Mouse (Mus musculus) forebrain, postnatal 0 days (tissue): ENCODE results near the gene Rassf5. TPM values are rescaled to one million over a fixed set of nuclear protein-coding genes. Genes with fewer than 3 reads are reported as not detected.
A peak's percentile ranks its signal among the peaks of the same experiment; 100 is the strongest.

Experiments
- ATAC-seq: fragments of 200-750 bp; cut with Nextera tagmentation; 2 replicates; pipeline ENCODE4 v1.8.0; 2017; ENCODE audit warnings: mild to moderate bottlenecking, moderate library complexity
- DNase-seq: peaks from one replicate; pipeline ENCODE4 v3.0.0-alpha.2; 2015
- H3K27ac ChIP-seq: fragments of 300-500 bp; sonication (generic); 2 replicates; pipeline ENCODE4 v1.5.1; 2014; ENCODE audit warnings: low read depth, mild to moderate bottlenecking, antibody characterized with exemption, low read length, moderate library complexity, mixed read lengths
- H3K27me3 ChIP-seq: fragments of 300-500 bp; sonication (generic); 2 replicates; pipeline ENCODE4 v1.6.1; 2014; ENCODE audit warnings: mild to moderate bottlenecking, low read length, mixed read lengths; ENCODE audit not compliant: insufficient read depth
- H3K36me3 ChIP-seq: fragments of 300-500 bp; sonication (generic); 2 replicates; pipeline ENCODE4 v1.6.1; 2014; ENCODE audit warnings: mild to moderate bottlenecking, moderate library complexity; ENCODE audit not compliant: insufficient read depth
- H3K4me1 ChIP-seq: fragments of 300-500 bp; sonication (generic); 2 replicates; pipeline ENCODE4 v1.6.1; 2014; ENCODE audit warnings: antibody characterized with exemption; ENCODE audit not compliant: insufficient read depth
- H3K4me2 ChIP-seq: fragments of 300-500 bp; sonication (generic); 2 replicates; pipeline ENCODE4 v1.6.1; 2014; ENCODE audit warnings: low read depth, mild to moderate bottlenecking, moderate library complexity
- H3K4me3 ChIP-seq: fragments of 300-500 bp; sonication (generic); 2 replicates; pipeline ENCODE4 v1.5.1; 2014; ENCODE audit warnings: low read depth, low read length, mixed read lengths
- H3K9ac ChIP-seq: fragments of 300-500 bp; sonication (generic); 2 replicates; pipeline ENCODE4 v1.6.1; 2014; ENCODE audit warnings: mild to moderate bottlenecking
- H3K9me3 ChIP-seq: fragments of 300-500 bp; sonication (generic); 2 replicates; pipeline ENCODE4 v1.6.1; 2016; ENCODE audit warnings: low read length
- CTCF ChIP-seq: sonication (generic); IDR thresholded peaks from 2 replicates; pipeline ENCODE4 v1.5.1; 2016; ENCODE audit warnings: antibody characterized with exemption, control low read depth, low read depth
- WGBS: fragments of 180-500 bp; shearing (Covaris S2); extraction: QIAGEN DNeasy Blood & Tissue Kit; methylation state at CpG from one replicate; pipeline ENCODE4 v1.1.7; 2014; 5-methylcytosine and 5-hydroxymethylcytosine counted together
- polyA plus RNA-seq: library from polyadenylated mRNA; unstranded; fragments of >200 nt; fragmentation: Nextera tagmentation; extraction: Ambion mirVana; gene quantifications from 2 replicates; pipeline ENCODE4 v1.2.1, GENCODE M21; 2015
- total RNA-seq: library from RNA; depleted of rRNA; stranded (reverse); fragments of >200 nt; gene quantifications from 2 replicates; pipeline ENCODE4 v1.2.3, GENCODE M21; 2014

The Rassf5 gene
- total and polyA plus RNA-seq, 2 experiments from 2014 or later = 2.7 to 6.7 TPM

GRCm38 (mm10) chr1:131139102-131140095, 105.7 kb downstream of the Rassf5 start:
- no peak for TF ChIP-seq CTCF
- Histone ChIP-seq H3K4me1 (peaks cover 6% of the 10 kb centered on the region; the same call in 1 of the 2 replicates), H3K27me3 (no peaks in the 10 kb centered on the region), H3K27ac (no peak overlapping the region), H3K9me3 (no peaks in the 10 kb centered on the region), H3K9ac (peak overlapping the region; percentile 79; the same call in 1 of the 2 replicates), H3K4me2 (peak overlapping the region; percentile 73), H3K36me3 (no peaks in the 10 kb centered on the region; the same call in 1 of the 2 replicates), H3K4me3 (peak overlapping the region; percentile 87)
- WGBS = 70% methylated on average over 11 of the region's 11 CpGs
- no peak for DNase-seq
- no peak for ATAC-seq

GRCm38 (mm10) chr1:131138191-131139016, 106.7 kb downstream of the Rassf5 start, which contains the start of gene Dyrk3:
TSS of gene Dyrk3 (minus strand) at chr1:131138340.
- Histone ChIP-seq H3K9ac (peak within 1 kb of the TSS; percentile 79), H3K9me3 (no peaks in the 10 kb centered on the region), H3K27me3 (no peaks in the 10 kb centered on the region), H3K4me3 (peak within 1 kb of the TSS; percentile 87), H3K4me1 (peaks cover 6% of the 10 kb centered on the region; the same call in 1 of the 2 replicates), H3K36me3 (no peaks in the 10 kb centered on the region; the same call in 1 of the 2 replicates), H3K4me2 (peak within 1 kb of the TSS; percentile 73), H3K27ac (peak within 1 kb of the TSS; percentile 91)
- WGBS = 4% methylated on average over 49 of the region's 49 CpGs
- ATAC-seq = peak; percentile 98
- peak; percentile 70 for TF ChIP-seq CTCF
- peak; percentile 96 for DNase-seq

GRCm38 (mm10) chr1:131137717-131138118, 107.3 kb downstream of the Rassf5 start:
- H3K27ac ChIP-seq = peak overlapping the region; percentile 91
- peak overlapping the region; percentile 79 for H3K9ac ChIP-seq
- peak overlapping the region; percentile 73 for H3K4me2 ChIP-seq
- H3K27me3 ChIP-seq = no peaks in the 10 kb centered on the region
- no peaks in the 10 kb centered on the region; the same call in 1 of the 2 replicates for H3K36me3 ChIP-seq
- no peak for TF ChIP-seq CTCF
- DNase-seq = peak; percentile 38
- 3% methylated on average over 33 of the region's 36 CpGs for WGBS
- H3K4me3 ChIP-seq = peak overlapping the region; percentile 87
- H3K9me3 ChIP-seq = no peaks in the 10 kb centered on the region
- peaks cover 6% of the 10 kb centered on the region; the same call in 1 of the 2 replicates for H3K4me1 ChIP-seq
- peak; percentile 78 for ATAC-seq

DNA sequence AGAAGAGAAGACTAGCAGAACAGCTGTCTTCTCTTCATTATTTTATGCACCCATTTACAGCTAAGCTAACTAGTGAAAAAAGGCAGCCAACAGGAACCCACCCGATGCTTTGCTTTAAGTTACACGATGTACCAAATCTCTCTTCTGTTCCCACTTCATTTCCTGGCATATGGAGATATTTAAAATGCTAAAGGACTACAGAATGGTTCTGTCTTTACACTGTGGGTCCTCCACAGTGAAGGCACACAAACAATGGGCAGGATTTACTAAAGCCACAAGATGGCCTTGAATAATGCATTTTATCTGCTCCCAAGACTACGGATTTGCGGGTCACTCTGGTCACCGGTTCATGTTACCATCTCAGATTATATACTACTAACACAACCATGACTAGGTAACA, 107.9 kb downstream of the Rassf5 start:
- peak overlapping the region; percentile 87 for H3K4me3 ChIP-seq
- H3K9ac ChIP-seq = peak overlapping the region; percentile 79
- no peaks in the 10 kb centered on the region; the same call in 1 of the 2 replicates for H3K36me3 ChIP-seq
- H3K9me3 ChIP-seq = no peaks in the 10 kb centered on the region
- peak overlapping the region; percentile 73 for H3K4me2 ChIP-seq
- peak overlapping the region; percentile 0; the same call in 1 of the 2 replicates for H3K27ac ChIP-seq
- H3K27me3 ChIP-seq = no peaks in the 10 kb centered on the region
- no peak for TF ChIP-seq CTCF
- 1% methylated on average over 5 of the region's 5 CpGs for WGBS
- peaks cover 6% of the 10 kb centered on the region; the same call in 1 of the 2 replicates for H3K4me1 ChIP-seq
- ATAC-seq (no peak), DNase-seq (peak; percentile 32)

- Histone ChIP-seq H3K4me1 (peaks cover 6% of the 10 kb centered on the region; the same call in 1 of the 2 replicates), H3K9ac (no peak overlapping the region), H3K4me2 (peak overlapping the region; percentile 73), H3K27ac (no peak overlapping the region), H3K36me3 (no peaks in the 10 kb centered on the region; the same call in 1 of the 2 replicates), H3K9me3 (no peaks in the 10 kb centered on the region), H3K4me3 (no peak overlapping the region), H3K27me3 (no peaks in the 10 kb centered on the region)
- no peak for TF ChIP-seq CTCF
- ATAC-seq = no peak
- WGBS = 66% methylated on average over 10 of the region's 10 CpGs
- no peak for DNase-seq
Observed at GRCm38 (mm10) chr1:131135960-131136629, 109.0 kb downstream of the Rassf5 start.
